ENCODE assay signal across 10 mouse cellular contexts in the genomic region with DNA sequence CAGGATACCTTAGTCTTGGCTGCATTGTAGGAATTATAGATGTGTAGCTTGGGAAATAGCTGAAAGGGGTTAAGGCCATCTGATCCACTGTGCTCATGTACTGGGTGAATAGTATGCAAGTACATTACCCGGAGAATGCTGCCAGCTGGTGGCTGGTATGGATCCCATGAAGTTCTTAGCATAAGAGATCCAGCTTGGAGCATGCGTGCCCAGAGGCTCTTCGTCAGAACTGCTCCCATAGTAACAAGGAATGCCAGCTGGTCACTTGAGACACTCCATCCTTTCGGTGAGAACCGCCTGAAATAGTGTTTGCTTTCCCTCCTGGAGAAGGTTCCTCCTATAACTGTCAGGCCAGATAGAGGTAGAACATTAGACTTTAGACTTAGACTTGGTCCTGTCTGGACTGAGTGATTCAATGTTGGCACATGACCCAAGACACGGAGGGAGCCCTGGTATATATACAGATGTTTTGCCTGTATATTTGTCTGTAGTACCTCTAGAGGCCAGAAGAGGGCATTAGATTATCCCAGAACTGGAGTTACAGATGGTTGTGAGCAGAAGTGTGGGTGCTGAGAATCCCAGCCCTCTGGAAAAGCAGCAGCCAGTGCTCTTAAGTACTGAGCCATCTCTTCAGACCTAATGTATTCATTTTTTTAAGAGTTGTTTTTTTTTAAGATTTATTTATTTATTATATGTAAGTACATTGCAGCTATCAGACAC. TPM values are rescaled to one million over a fixed set of nuclear protein-coding genes. Genes with fewer than 3 reads are reported as not detected.
DNase-seq lines count a peak whose midpoint lies in the region; ATAC-seq and TF ChIP-seq lines count a peak whose summit lies in the region.
"Had no signal": no experiment of that assay in that cellular context is flagged by ENCODE, and none has a peak within 500 bp of the region (broad histone marks: within the 10 kb centered on the region; RNA-seq: fewer than 3 reads in every experiment).

No protein-coding gene starts in this region.

- no peaks in the 10 kb centered on the region for H3K9me3 ChIP-seq in liver, embryonic 14.5 days (ENCODE audit: control insufficient read depth, low read length)
- H3K9me3 ChIP-seq in liver, embryonic 12.5 days (replicated peaks): no peaks in the 10 kb centered on the region
- H3K9me3 ChIP-seq: liver, embryonic 15.5 days had no signal

- peaks cover 24% of the 10 kb centered on the region for H3K36me3 ChIP-seq in liver, embryonic 14.5 days (replicated peaks; ENCODE audit: control insufficient read depth, insufficient read depth, low read depth)
- H3K36me3 ChIP-seq in liver, embryonic 12.5 days: peaks cover 33% of the 10 kb centered on the region
- peaks cover 12% of the 10 kb centered on the region for H3K36me3 ChIP-seq in small intestine, adult 2 months (ENCODE audit: control insufficient read depth, insufficient read depth, low read length)

- WGBS in liver, embryonic 14.5 days (ENCODE audit: insufficient replicate concordance): 82% methylated on average over 6 of the region's 6 CpGs
- whole genome bisulfite sequencing in liver, embryonic 12.5 days (ENCODE audit: insufficient replicate concordance): 87% methylated on average over 6 of the region's 6 CpGs
- WGBS in small intestine, adult 2 months: 65% methylated on average over 6 of the region's 6 CpGs

- no peak overlapping the region for H3K4me2 ChIP-seq in liver, embryonic 14.5 days (ENCODE audit: low read depth)
- no peak overlapping the region for H3K4me2 ChIP-seq in liver, embryonic 12.5 days
- H3K4me2 ChIP-seq: liver, embryonic 15.5 days had no signal

- peaks cover 5 to 15% of the 10 kb centered on the region in 2 experiments for H3K4me1 ChIP-seq in liver, embryonic 14.5 days (replicated peaks; ENCODE audit: control insufficient read depth in 2 of 2, insufficient read depth in 2 of 2, low read length in 1 of 2)
- H3K4me1 ChIP-seq in liver, embryonic 12.5 days: peaks cover 37% of the 10 kb centered on the region
- H3K4me1 ChIP-seq in small intestine, adult 2 months (ENCODE audit: control insufficient read depth, insufficient read depth, insufficient read length, low read length): peaks cover 12% of the 10 kb centered on the region

- ATAC-seq in liver, embryonic 14.5 days (ENCODE audit: insufficient read depth): no peak
- ATAC-seq in liver, embryonic 12.5 days: no peak

- peak; percentile 37 for DNase-seq in cerebellum, adult 9-11 months
- DNase-seq in cerebellum, postnatal 36 days: no peak
- DNase-seq in liver, embryonic 14.5 days (ENCODE audit: low read depth in 3 of 3, low spot score in 3 of 3): no peak
- peak; percentile 27 for DNase-seq in left cerebral cortex, postnatal 4 days
- DNase-seq in gastrocnemius, adult 8-10 months (ENCODE audit: low spot score in 2 of 2): no peak
- no peak for DNase-seq in heart, adult 8-10 months (ENCODE audit: low spot score)

- H3K27me3 ChIP-seq in liver, embryonic 14.5 days (ENCODE audit: control insufficient read depth, insufficient read depth, low read length): no peaks in the 10 kb centered on the region
- no peaks in the 10 kb centered on the region for H3K27me3 ChIP-seq in liver, embryonic 12.5 days (replicated peaks)
- H3K27me3 ChIP-seq in small intestine, adult 2 months (ENCODE audit: control insufficient read depth, insufficient read depth, low read length): no peaks in the 10 kb centered on the region
- H3K27me3 ChIP-seq: liver, embryonic 15.5 days had no signal

- H3K4me3 ChIP-seq in liver, embryonic 14.5 days (ENCODE audit: insufficient read depth in 1 of 2, low read depth in 2 of 2, low read length in 2 of 2): no peak overlapping the region
- H3K4me3 ChIP-seq in liver, embryonic 12.5 days: no peak overlapping the region
- no peak overlapping the region for H3K4me3 ChIP-seq in small intestine, adult 2 months (ENCODE audit: low read depth, low read length)
- H3K4me3 ChIP-seq: erythroblast, embryonic 14.5 days; liver, embryonic 15.5 days had no signal

- no peak overlapping the region for H3K9ac ChIP-seq in liver, embryonic 14.5 days (replicated peaks)
- H3K9ac ChIP-seq in liver, embryonic 12.5 days: no peak overlapping the region
- H3K9ac ChIP-seq: liver, embryonic 15.5 days had no signal

- intact Hi-C loops in left cerebral cortex, postnatal 4 days (cut with DNase I): loop anchor here (2.0 kb wide), 2 partner anchors 31 to 93 kb away; no protein-coding TSS in a partner anchor

- no peak for TF ChIP-seq POLR2A in small intestine, adult 2 months (IDR thresholded peaks at IDR 0.05; ENCODE audit: low read depth, low read length)

- peak; percentile 52; the same call in 1 of the 2 replicates for TF ChIP-seq CTCF in liver, embryonic 14.5 days (IDR thresholded peaks at IDR 0.05; ENCODE audit: low read depth)
- peak; percentile 34; the same call in 1 of the 2 replicates for TF ChIP-seq CTCF in small intestine, adult 2 months (IDR thresholded peaks at IDR 0.05; ENCODE audit: extremely low read depth, insufficient read length, insufficient replicate concordance, low read depth, low read length)

- no peak overlapping the region for H3K27ac ChIP-seq in liver, embryonic 14.5 days
- H3K27ac ChIP-seq in liver, embryonic 12.5 days: no peak overlapping the region
- no peak overlapping the region for H3K27ac ChIP-seq in small intestine, adult 2 months (ENCODE audit: insufficient read depth, low read depth, low read length)

- TF ChIP-seq EP300 in liver, embryonic 14.5 days (IDR thresholded peaks at IDR 0.05; ENCODE audit: low read depth): no peak

RNA-seq across cellular contexts. Expression of a gene that starts 7.0 kb away (rescaled TPM):
- polyA plus RNA-seq in liver, embryonic 14.5 days (2012; rRNA removed): 466 and 1,286 TPM in 2 replicates
- polyA plus RNA-seq in liver, embryonic 14.5 days (2014; fragmentation: Nextera tagmentation; extraction: Ambion mirVana): 993 and 1,059 TPM in 2 replicates
- polyA plus RNA-seq in liver, embryonic 12.5 days (2016; fragmentation: Nextera tagmentation; extraction: Ambion mirVana): 1,639 and 1,657 TPM in 2 replicates
- 1,000 to 10,000 TPM; 1,018 to 1,064 TPM for total RNA-seq in left cerebral cortex, postnatal 4 days (2021)
- 212 and 749 TPM in 2 replicates for polyA plus RNA-seq in small intestine, adult 2 months (2012; rRNA removed)
- 10 to 100 TPM; 50.9 to 76.9 (median 67.7) TPM for total RNA-seq in gastrocnemius, adult 8-10 months (2022)
- 100 to 1,000 TPM; 183 to 230 (median 211) TPM for total RNA-seq in heart, adult 8-10 months (2022)

RNA-seq across cellular contexts. Expression of a gene that starts 48.9 kb away (rescaled TPM):
- 18.0 and 20.0 TPM in 2 replicates for polyA plus RNA-seq in liver, embryonic 14.5 days (2012; rRNA removed)
- 23.6 and 25.2 TPM in 2 replicates for polyA plus RNA-seq in liver, embryonic 14.5 days (2014; fragmentation: Nextera tagmentation; extraction: Ambion mirVana)
- 44.0 and 48.0 TPM in 2 replicates for polyA plus RNA-seq in liver, embryonic 12.5 days (2016; fragmentation: Nextera tagmentation; extraction: Ambion mirVana)
- total RNA-seq in left cerebral cortex, postnatal 4 days (2021): 10 to 100 TPM; 74.4 to 74.5 TPM
- polyA plus RNA-seq in small intestine, adult 2 months (2012; rRNA removed): 4.0 and 9.7 TPM in 2 replicates
- 10 to 100 TPM; 24.5 to 33.4 (median 26.8) TPM for total RNA-seq in gastrocnemius, adult 8-10 months (2022)
- total RNA-seq in heart, adult 8-10 months (2022): 10 to 100 TPM; 38.9 to 47.2 (median 44.3) TPM

RNA-seq across cellular contexts. Expression of a gene that starts 49.1 kb away (rescaled TPM):
- polyA plus RNA-seq in liver, embryonic 14.5 days (2012; rRNA removed): 16.3 and 16.5 TPM in 2 replicates
- polyA plus RNA-seq in liver, embryonic 14.5 days (2014; fragmentation: Nextera tagmentation; extraction: Ambion mirVana): 11.4 and 12.2 TPM in 2 replicates
- polyA plus RNA-seq in liver, embryonic 12.5 days (2016; fragmentation: Nextera tagmentation; extraction: Ambion mirVana): 23.4 and 24.3 TPM in 2 replicates
- total RNA-seq in left cerebral cortex, postnatal 4 days (2021): 10 to 100 TPM; 34.2 to 36.5 TPM
- 10.7 and 18.4 TPM in 2 replicates for polyA plus RNA-seq in small intestine, adult 2 months (2012; rRNA removed)
- 10 to 100 TPM in 3 of 4 experiments, 1 to 10 TPM in 1; 9.6 to 10.5 (median 10.3) TPM for total RNA-seq in gastrocnemius, adult 8-10 months (2022)
- total RNA-seq in heart, adult 8-10 months (2022): 10 to 100 TPM in 3 of 4 experiments, 1 to 10 TPM in 1; 9.4 to 11.0 (median 10.6) TPM

Comparison
In these comparisons a context has a peak if more than half of its experiments do, and no peak if none do; other contexts are left out.
1. DNase-seq: peak in cerebellum, adult 9-11 months (single experiment) and left cerebral cortex, postnatal 4 days (single experiment); none in cerebellum, postnatal 36 days (0 of 2), liver, embryonic 14.5 days (0 of 3), gastrocnemius, adult 8-10 months (0 of 2) and heart, adult 8-10 months (single experiment).
2. RNA of a gene that starts 7.0 kb away (total RNA-seq): 1,018 to 1,064 TPM in left cerebral cortex, postnatal 4 days; 183 to 230 TPM in heart, adult 8-10 months and 50.9 to 76.9 TPM in gastrocnemius, adult 8-10 months; every median in the first group is over 4 times any median in the second.